Mouse (Mus musculus): Measurements from ENCODE around the gene Cetn2.

Cetn2 gene

GRCm38 (mm10) chrX:72917884-72918681 is at the start of gene Cetn2, which contains the start of gene Nsdhl:
Gene Cetn2, minus strand, starts transcription at chrX:72918411.
Gene Nsdhl, plus strand, starts transcription at chrX:72918557.
- DNase-seq, result peak; percentile 82

GRCm38 (mm10) chrX:72962743-72963142 is 44.5 kb upstream of the Cetn2 start:
- no peak for DNase-seq

GRCm38 (mm10) chrX:72961511-72961910 is 43.3 kb upstream of the Cetn2 start:
- no peak for DNase-seq

GRCm38 (mm10) chrX:72960431-72960830 is 42.2 kb upstream of the Cetn2 start:
- DNase-seq, result peak; percentile 18

- DNase-seq, result no peak
These were observed 38.3 kb upstream of the Cetn2 start for GRCm38 (mm10) chrX:72956486-72956885.

GRCm38 (mm10) chrX:72953464-72953863 is 35.3 kb upstream of the Cetn2 start:
- no peak for DNase-seq

GRCm38 (mm10) chrX:72921391-72921790 is 3.2 kb upstream of the Cetn2 start:
- no peak for DNase-seq

- no peak for DNase-seq
These were observed 460 bp upstream of the Cetn2 start for GRCm38 (mm10) chrX:72918682-72919059.

GRCm38 (mm10) chrX:72911611-72912010 is 6.6 kb downstream of the Cetn2 start:
- no peak for DNase-seq

- peak; percentile 9 for DNase-seq
These were observed 9.8 kb downstream of the Cetn2 start for GRCm38 (mm10) chrX:72908404-72908741.

- DNase-seq, result no peak
These were observed 10.4 kb downstream of the Cetn2 start for GRCm38 (mm10) chrX:72907619-72908403.

- no peak for DNase-seq
These were observed 15.7 kb downstream of the Cetn2 start for GRCm38 (mm10) chrX:72902530-72902929.

- no peak for DNase-seq
These were observed 22.2 kb downstream of the Cetn2 start for GRCm38 (mm10) chrX:72896055-72896437.

- DNase-seq, result no peak
These were observed 22.7 kb downstream of the Cetn2 start for GRCm38 (mm10) chrX:72895388-72896054.

Data from right cerebral cortex, postnatal 14 days (tissue).